Comparison of ENCODE assay signal across 28 mouse cellular contexts in the genomic region with DNA sequence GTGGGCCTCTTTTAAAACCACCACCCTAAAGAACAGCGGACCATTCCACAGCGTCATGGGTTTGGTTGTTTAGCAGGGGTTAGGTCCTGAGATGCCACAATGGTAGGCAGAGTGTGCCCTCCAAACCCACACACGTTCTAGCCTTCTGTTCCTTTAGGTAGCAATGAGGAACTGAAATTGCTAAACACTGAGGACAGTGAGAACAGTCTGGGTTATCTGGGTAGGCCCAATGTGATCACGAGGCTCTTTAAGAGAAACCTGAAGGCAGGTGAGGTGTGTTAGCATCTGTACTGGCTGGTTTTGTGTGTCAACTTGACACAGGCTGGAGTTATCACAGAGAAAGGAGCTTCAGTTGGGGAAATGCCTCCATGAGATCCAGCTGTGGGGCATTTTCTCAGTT. TPM values are rescaled to one million over a fixed set of nuclear protein-coding genes. Genes with fewer than 3 reads are reported as not detected.
DNase-seq lines count a peak whose midpoint lies in the region; ATAC-seq and TF ChIP-seq lines count a peak whose summit lies in the region.
"Had no signal": no experiment of that assay in that cellular context is flagged by ENCODE, and none has a peak within 500 bp of the region (broad histone marks: within the 10 kb centered on the region; RNA-seq: fewer than 3 reads in every experiment).

No protein-coding gene starts in this region.

- TF ChIP-seq RAD21 in CH12.LX (IDR thresholded peaks at IDR 0.05; ENCODE audit: low read depth, low read length) = no peak

- no peaks in the 10 kb centered on the region for H3K9me3 ChIP-seq in CH12.LX (replicated peaks; ENCODE audit: low read length)
- H3K9me3 ChIP-seq: embryonic facial prominence, embryonic 13.5 days; embryonic facial prominence, embryonic 15.5 days; forebrain, embryonic 10.5 days; forebrain, embryonic 12.5 days; forebrain, embryonic 15.5 days; G1E had no signal

- no peak overlapping the region for H3K27ac ChIP-seq in CH12.LX (ENCODE audit: insufficient read depth, low read depth)
- H3K27ac ChIP-seq: embryonic facial prominence, embryonic 13.5 days; embryonic facial prominence, embryonic 15.5 days; forebrain, embryonic 10.5 days; forebrain, embryonic 12.5 days; forebrain, embryonic 15.5 days had no signal

- no peaks in the 10 kb centered on the region for H3K27me3 ChIP-seq in CH12.LX (replicated peaks)
- H3K27me3 ChIP-seq: embryonic facial prominence, embryonic 13.5 days; embryonic facial prominence, embryonic 15.5 days; forebrain, embryonic 12.5 days; forebrain, embryonic 15.5 days had no signal

- no peaks in the 10 kb centered on the region for H3K36me3 ChIP-seq in CH12.LX (replicated peaks in 1 of 2; ENCODE audit: control insufficient read depth in 1 of 2, insufficient read depth in 1 of 2, low read length in 1 of 2)
- H3K36me3 ChIP-seq: embryonic facial prominence, embryonic 13.5 days; embryonic facial prominence, embryonic 15.5 days; forebrain, embryonic 10.5 days; forebrain, embryonic 12.5 days; forebrain, embryonic 15.5 days; G1E had no signal

- DNase-seq in CH12.LX (ENCODE audit: extremely low read depth) = no peak
- DNase-seq in retina, postnatal 1 day = no peak
- no peak for DNase-seq in embryo, embryonic 10 days (ENCODE audit: low spot score)
- DNase-seq in embryo, embryonic 10.5 days (ENCODE audit: low spot score) = no peak
- DNase-seq: adrenal gland, adult 8-10 months; adrenal gland, postnatal 14 days; adrenal gland, postnatal 36 days; B cell, adult 2 months; cerebellum, adult 11-12 months; cerebellum, adult 2 months; cerebellum, adult 9-10 months; cerebellum, postnatal 14 days; cerebellum, postnatal 36 days; embryo, embryonic 11 days; forebrain, postnatal 0 days had no signal

- TF ChIP-seq POLR2A in CH12.LX (IDR thresholded peaks at IDR 0.05; ENCODE audit: low read depth, low read length) = no peak

- H3K9ac ChIP-seq in CH12.LX (ENCODE audit: insufficient read depth, low read depth) = no peak overlapping the region
- H3K9ac ChIP-seq: embryonic facial prominence, embryonic 13.5 days; embryonic facial prominence, embryonic 15.5 days; forebrain, embryonic 12.5 days; forebrain, embryonic 15.5 days; forebrain, postnatal 0 days had no signal

- dilution Hi-C loops in CH12.LX (cut with MboI; ENCODE audit: extremely low pct_ligation_motif_present, extremely low pct_unique_long_range_greater_than_20kb, low sequenced_read_pairs) = no loop called here

- no peaks in the 10 kb centered on the region for H3K79me2 ChIP-seq in CH12.LX (replicated peaks; ENCODE audit: control insufficient read depth, extremely low read depth, insufficient read depth, poor library complexity, severe bottlenecking)

- H3K4me3 ChIP-seq in CH12.LX (replicated peaks in 1 of 3; ENCODE audit: low read depth in 2 of 3, low read length in 2 of 3, poor library complexity in 1 of 3) = no peak overlapping the region
- H3K4me3 ChIP-seq: embryonic facial prominence, embryonic 13.5 days; embryonic facial prominence, embryonic 15.5 days; erythroblast, embryonic 14.5 days; forebrain, embryonic 10.5 days; forebrain, embryonic 12.5 days; forebrain, embryonic 15.5 days had no signal

- TF ChIP-seq CTCF in CH12.LX (conservative IDR thresholded peaks at IDR 0.05 in 1 of 2, IDR thresholded peaks at IDR 0.05 in 1 of 2; ENCODE audit: low read depth in 2 of 2, low read length in 2 of 2) = no peak

- peak; percentile 37; the same call in 1 of the 2 replicates for TF ChIP-seq EP300 in CH12.LX (IDR thresholded peaks at IDR 0.05; ENCODE audit: low read length)

- in situ Hi-C loops in CH12.LX (cut with MboI; ENCODE audit: low pct_ligation_motif_present, low pct_unique_long_range_greater_than_20kb, low sequenced_read_pairs) = no loop called here

- ATAC-seq in granulocyte monocyte progenitor cell, adult 5-6 weeks (replicated peaks; ENCODE audit: poor library complexity, severe bottlenecking) = 0 out of 2 replicates have a peak, but pooled peaks have one; percentile 35
- ATAC-seq in neutrophil, adult 5-6 weeks (ENCODE audit: extremely low read depth, insufficient number of reproducible peaks, low FRiP score, poor library complexity, severe bottlenecking) = 0 out of 2 replicates have a peak, but pooled peaks have one; percentile 13
- no peak for ATAC-seq in CD4-positive, CD25-positive, alpha-beta regulatory T cell, adult 4 months
- ATAC-seq: forebrain, embryonic 15.5 days; forebrain, postnatal 0 days had no signal

- peaks cover 2 to 20% of the 10 kb centered on the region in 2 experiments for H3K4me1 ChIP-seq in CH12.LX (ENCODE audit: control insufficient read depth in 1 of 2, insufficient read depth in 2 of 2)
- H3K4me1 ChIP-seq: embryonic facial prominence, embryonic 13.5 days; embryonic facial prominence, embryonic 15.5 days; forebrain, embryonic 10.5 days; forebrain, embryonic 12.5 days; forebrain, embryonic 15.5 days had no signal

- no peak overlapping the region for H3K4me2 ChIP-seq in CH12.LX (ENCODE audit: insufficient read depth, low read depth, poor library complexity, severe bottlenecking)
- H3K4me2 ChIP-seq: embryonic facial prominence, embryonic 13.5 days; embryonic facial prominence, embryonic 15.5 days; forebrain, embryonic 12.5 days; forebrain, embryonic 15.5 days had no signal

TF ChIP-seq in CH12.LX, 34 proteins besides CTCF, POLR2A, EP300 and RAD21:
- TF ChIP-seq MXI1 (IDR thresholded peaks at IDR 0.05; ENCODE audit: low read depth, low read length) (no peak), IRF4 (IDR thresholded peaks at IDR 0.05; ENCODE audit: low read depth, low read length) (peak; percentile 57), BHLHE40 (IDR thresholded peaks at IDR 0.05; ENCODE audit: low read depth, low read length) (peak; percentile 50; the same call in 1 of the 2 replicates), MAX (IDR thresholded peaks at IDR 0.05; ENCODE audit: low read length) (peak; percentile 57; the same call in 1 of the 2 replicates), TBP (conservative IDR thresholded peaks at IDR 0.05; ENCODE audit: low read depth, low read length) (no peak), TCF12 (IDR thresholded peaks at IDR 0.05; ENCODE audit: low read depth, low read length) (0 out of 2 replicates have a peak, but pooled peaks have one; percentile 11)

RNA-seq across cellular contexts. Expression of gene Tex35, which starts 12.9 kb away (rescaled TPM):
- total RNA-seq in CH12.LX (2012; rRNA removed) (0.55 and 1.3 TPM in 2 replicates), CH12.LX (2014; rRNA removed) (0.87 and 1.2 TPM in 2 replicates)
- 2.9 and 3.3 TPM in 2 replicates for polyA plus RNA-seq in CH12.LX (2012; ENCODE audit: insufficient read length, low read depth)
- total RNA-seq in granulocyte monocyte progenitor cell, adult 5-6 weeks (2014; fragmentation: Nextera tagmentation) = not detected in 2 replicates
- total RNA-seq in granulocyte monocyte progenitor cell, adult 5-6 weeks (2017) = not detected in 2 replicates
- not detected in 2 replicates for total RNA-seq in neutrophil, adult 5-6 weeks (2017)
- under 1 TPM in 1 of 2 experiments, not detected in 1; 0.50 TPM for polyA plus RNA-seq in CD4-positive, CD25-positive, alpha-beta regulatory T cell, adult 4 months (2017; shearing (Covaris generic))
- total RNA-seq: adrenal gland, adult 18-20 months; adrenal gland, adult 8-10 months; adrenal gland, postnatal 14 days; adrenal gland, postnatal 36 days; common myeloid progenitor, adult 5-6 weeks; forebrain, postnatal 0 days; G1E had no signal
- polyA plus RNA-seq: cerebellum, adult 2 months; embryonic facial prominence, embryonic 11.5 days; embryonic facial prominence, embryonic 13.5 days; embryonic facial prominence, embryonic 15.5 days; erythroblast, embryonic 14.5 days; forebrain, embryonic 10.5 days; forebrain, embryonic 12.5 days; forebrain, embryonic 15.5 days; forebrain, postnatal 0 days; G1E had no signal
